Mouse (Mus musculus): ENCODE results near the gene Osbpl10.
A peak's percentile ranks its signal among the peaks of the same experiment; 100 is the strongest.

DNA sequence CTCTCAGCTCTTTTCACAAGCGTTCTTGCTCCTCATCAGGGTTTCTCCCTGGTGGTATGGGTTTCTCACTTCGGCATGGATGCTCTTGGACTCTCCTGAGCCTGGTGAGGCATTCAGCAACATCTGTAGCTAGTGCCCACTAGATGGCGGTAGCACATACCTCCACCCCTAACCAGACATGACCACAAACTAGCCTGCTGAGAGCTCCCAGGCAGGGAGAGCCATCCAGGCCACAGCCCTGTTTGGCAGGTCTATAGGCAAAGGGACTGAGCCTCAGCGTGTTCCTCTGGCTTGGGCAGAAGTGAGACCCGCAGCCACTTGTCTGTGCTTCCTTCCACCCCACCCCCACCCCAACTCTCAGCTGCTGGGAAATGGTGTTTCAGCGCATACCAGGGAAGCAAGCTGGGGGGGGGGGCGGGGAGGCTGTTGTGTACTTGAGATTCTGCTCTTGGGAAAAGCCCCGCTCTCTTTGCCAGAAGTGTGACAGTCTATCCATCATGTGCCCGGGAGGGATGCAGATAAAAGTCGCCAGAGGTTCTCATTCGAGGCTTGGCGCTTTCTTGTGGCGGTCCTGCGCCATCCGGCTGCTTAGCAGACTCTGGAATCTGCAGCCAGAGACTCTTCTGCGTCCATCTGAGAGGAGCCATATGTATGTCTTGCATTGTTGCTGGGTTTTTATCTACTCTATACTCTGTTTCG, 110.1 kb downstream of the Osbpl10 start:
- TF ChIP-seq CTCF (IDR thresholded peaks at IDR 0.05; ENCODE audit: extremely low read depth, insufficient read length, insufficient replicate concordance, low read depth, low read length) (peak; percentile 86; the same call in 1 of the 2 replicates), POLR2A (IDR thresholded peaks at IDR 0.05; ENCODE audit: low read depth, low read length) (no peak)

All from small intestine, adult 2 months (tissue).